Mouse (Mus musculus) heart, embryonic 14.5 days (tissue): ENCODE results near the gene Zfp750. TPM values are rescaled to one million over a fixed set of nuclear protein-coding genes. Genes with fewer than 3 reads are reported as not detected.
A peak's percentile ranks its signal among the peaks of the same experiment; 100 is the strongest.

Experiments
- ATAC-seq: fragments of 200-750 bp; cut with Nextera tagmentation; 2 replicates; pipeline ENCODE4 v1.8.0; 2017; ENCODE audit warnings: low read depth, moderate TSS enrichment; ENCODE audit not compliant: insufficient number of reproducible peaks, insufficient read depth, low FRiP score
- H3K27ac ChIP-seq, 2 experiments: fragments of 200-500 bp in 1 of 2; fragments of 300-500 bp in 1 of 2; sonication (generic) in 1 of 2; replicated peaks in 1 of 2; 2 replicates each; pipeline ENCODE4 v1.5.1; 2012 to 2014; ENCODE audit warnings: low read depth in 2 of 2, low read length in 2 of 2, control low read depth in 1 of 2, mild to moderate bottlenecking in 1 of 2, mixed read lengths in 1 of 2; ENCODE audit not compliant: control insufficient read depth in 1 of 2, insufficient read depth in 1 of 2
- H3K27me3 ChIP-seq: fragments of 300-500 bp; sonication (generic); 2 replicates; pipeline ENCODE4 v1.6.1; 2014; ENCODE audit warnings: mild to moderate bottlenecking, low read length, control low read depth; ENCODE audit not compliant: control insufficient read depth, insufficient read depth
- H3K36me3 ChIP-seq: fragments of 300-500 bp; sonication (generic); 2 replicates; pipeline ENCODE4 v1.6.1; 2014; ENCODE audit warnings: mild to moderate bottlenecking, control low read depth, low read length, mixed read lengths; ENCODE audit not compliant: control insufficient read depth, insufficient read depth
- H3K4me1 ChIP-seq, 2 experiments: fragments of 200-500 bp in 1 of 2; fragments of 300-500 bp in 1 of 2; sonication (generic) in 1 of 2; 2 replicates each; pipeline ENCODE4 v1.6.1; 2012 to 2014; ENCODE audit warnings: low read length in 2 of 2, control low read depth in 1 of 2, mixed read lengths in 1 of 2; ENCODE audit not compliant: control insufficient read depth in 2 of 2, insufficient read depth in 2 of 2
- H3K4me2 ChIP-seq: fragments of 300-500 bp; sonication (generic); 2 replicates; pipeline ENCODE4 v1.6.1; 2014; ENCODE audit warnings: mild to moderate bottlenecking, low read length
- H3K4me3 ChIP-seq, 2 experiments: fragments of 200-500 bp in 1 of 2; fragments of 300-500 bp in 1 of 2; sonication (generic) in 1 of 2; 2 replicates each; pipeline ENCODE4 v1.5.1; 2012 to 2014; ENCODE audit warnings: low read length in 2 of 2, mild to moderate bottlenecking in 2 of 2, control low read depth in 1 of 2, low read depth in 1 of 2, moderate library complexity in 1 of 2; ENCODE audit not compliant: control insufficient read depth in 1 of 2, insufficient read depth in 1 of 2
- H3K9ac ChIP-seq: fragments of 300-500 bp; sonication (generic); 2 replicates; pipeline ENCODE4 v1.6.1; 2014; ENCODE audit warnings: mild to moderate bottlenecking, low read length
- H3K9me3 ChIP-seq: fragments of 300-500 bp; sonication (generic); 2 replicates; pipeline ENCODE4 v1.6.1; 2016; ENCODE audit warnings: low read length, control low read depth; ENCODE audit not compliant: control insufficient read depth
- WGBS: fragments of 180-500 bp; shearing (Covaris S2); extraction: QIAGEN DNeasy Blood & Tissue Kit; methylation state at CpG from one replicate; pipeline ENCODE4 v1.1.7; 2014; 5-methylcytosine and 5-hydroxymethylcytosine counted together
- polyA plus RNA-seq: library from polyadenylated mRNA; unstranded; fragments of >200 nt; fragmentation: Nextera tagmentation; extraction: Ambion mirVana; gene quantifications from 2 replicates; pipeline ENCODE4 v1.2.1, GENCODE M21; 2014

Zfp750 gene
- polyA plus RNA-seq, 1 experiment from 2014 or later, result not detected

DNA sequence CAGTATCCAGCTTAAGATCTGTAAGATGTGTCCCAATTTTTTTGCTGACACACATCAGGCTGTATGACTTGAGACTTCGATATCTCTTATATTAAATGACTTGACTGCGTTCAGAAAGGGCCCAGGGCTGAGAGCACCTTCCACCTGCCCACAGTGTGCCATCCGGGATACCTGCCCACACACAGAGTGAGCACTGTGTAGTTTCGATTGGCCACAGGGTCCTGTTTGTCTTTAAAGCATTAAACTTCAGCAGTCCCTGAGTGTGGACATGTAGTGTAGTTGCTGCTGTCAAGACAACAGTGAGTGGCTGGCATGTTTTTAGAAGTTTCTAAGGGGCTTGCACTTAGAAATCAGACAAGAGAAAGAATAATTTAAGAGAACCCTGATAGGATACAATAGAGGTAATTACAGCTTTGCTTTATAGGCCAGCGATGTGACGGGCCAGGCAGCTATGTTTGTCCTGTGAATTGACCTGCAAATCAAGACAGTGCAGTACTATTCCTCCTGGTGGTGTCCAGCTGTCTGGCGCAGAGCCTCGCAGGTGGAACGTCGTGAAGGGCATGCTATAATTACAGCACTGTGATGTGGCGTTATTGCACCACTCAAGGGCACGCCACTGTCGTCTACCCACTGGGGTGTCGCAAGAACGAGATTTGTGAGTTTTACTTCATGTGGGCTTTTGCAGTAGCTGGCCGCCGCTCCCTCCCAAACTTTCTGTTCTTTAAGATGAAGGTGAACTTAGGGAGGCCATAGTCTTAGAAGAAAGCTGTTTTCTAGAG lies 1.3 kb downstream of the Zfp750 start:
- Histone ChIP-seq H3K4me3 (no peak overlapping the region), H3K36me3 (no peaks in the 10 kb centered on the region), H3K9me3 (no peaks in the 10 kb centered on the region), H3K9ac (no peak overlapping the region), H3K27me3 (no peaks in the 10 kb centered on the region), H3K27ac (no peak overlapping the region), H3K4me2 (peak overlapping the region; percentile 23; the same call in 1 of the 2 replicates), H3K4me1 (peaks cover 2 to 12% of the 10 kb centered on the region in 2 experiments; a peak in 3 of 4 replicates)
- 58% methylated on average over 17 of the region's 17 CpGs for WGBS
- no peak for ATAC-seq

GRCm38 (mm10) chr11:121516906-121517305 lies 2.2 kb downstream of the Zfp750 start:
- no peaks in the 10 kb centered on the region for H3K27me3 ChIP-seq
- 92% methylated on average over 3 of the region's 3 CpGs for WGBS
- no peak overlapping the region for H3K27ac ChIP-seq
- no peaks in the 10 kb centered on the region for H3K9me3 ChIP-seq
- H3K9ac ChIP-seq, result no peak overlapping the region
- peaks cover 2 to 12% of the 10 kb centered on the region in 2 experiments; a peak in 3 of 4 replicates for H3K4me1 ChIP-seq
- no peak for ATAC-seq
- H3K36me3 ChIP-seq, result no peaks in the 10 kb centered on the region
- H3K4me2 ChIP-seq, result no peak overlapping the region
- no peak overlapping the region for H3K4me3 ChIP-seq

DNA sequence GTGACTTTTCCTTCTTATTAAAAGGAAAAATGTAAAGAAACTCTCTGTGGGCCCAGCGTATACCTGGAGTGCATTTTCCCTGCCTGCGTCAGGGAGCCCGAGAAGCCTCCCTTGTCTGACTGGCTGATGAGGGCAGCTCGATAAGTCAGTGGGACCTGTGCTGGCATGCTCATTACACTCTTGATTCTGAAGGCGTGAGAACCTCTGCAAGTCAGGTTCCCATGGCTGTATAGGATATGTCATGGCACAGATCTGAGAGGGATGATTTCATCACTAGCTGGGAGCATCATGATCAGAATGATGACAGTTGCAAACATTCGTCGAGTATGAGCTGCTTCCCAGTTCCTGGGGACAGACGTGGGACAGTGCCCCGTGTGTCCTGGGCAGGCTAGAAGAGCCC lies 3.1 kb downstream of the Zfp750 start:
- Histone ChIP-seq H3K9ac (no peak overlapping the region), H3K4me1 (peaks cover 2 to 12% of the 10 kb centered on the region in 2 experiments; a peak in 3 of 4 replicates)

DNA sequence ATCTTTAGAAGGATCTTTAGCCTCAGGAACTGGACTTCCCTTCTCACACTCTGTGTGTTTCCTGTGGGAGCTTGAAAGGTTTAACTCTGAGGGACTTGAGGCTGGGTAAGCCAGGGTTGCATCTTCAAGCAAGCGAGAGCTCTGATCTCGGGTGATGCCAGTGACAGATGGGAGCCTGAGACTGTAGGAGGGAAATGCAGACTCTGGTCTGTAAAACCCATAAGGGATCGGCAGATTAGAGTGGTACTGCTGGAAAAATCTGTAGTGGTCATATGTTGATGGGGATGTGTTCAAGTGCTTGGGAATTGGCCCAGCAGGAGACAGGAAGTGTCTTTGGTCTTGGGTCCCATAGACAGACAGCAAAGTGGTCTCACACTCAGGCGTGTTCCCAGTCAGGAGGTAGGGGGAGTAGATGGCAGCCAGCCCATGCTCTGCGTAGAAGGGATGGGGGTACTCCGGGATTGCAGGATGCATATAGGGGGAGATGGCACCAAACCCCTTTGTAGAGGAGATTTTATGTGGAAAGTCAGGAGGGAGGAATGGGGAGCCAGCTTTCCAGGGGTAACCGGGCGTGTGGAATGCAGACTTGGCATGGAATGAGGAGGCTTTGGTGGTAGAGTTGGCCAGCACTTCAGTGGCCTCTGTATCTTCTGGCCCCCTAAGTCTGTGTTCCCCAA lies 6.1 kb downstream of the Zfp750 start:
- Histone ChIP-seq H3K36me3 (no peaks in the 10 kb centered on the region), H3K27ac (no peak overlapping the region), H3K9ac (no peak overlapping the region), H3K4me3 (no peak overlapping the region), H3K9me3 (no peaks in the 10 kb centered on the region), H3K4me1 (peaks cover 0 to 7% of the 10 kb centered on the region in 2 experiments; a peak in 3 of 4 replicates), H3K27me3 (no peaks in the 10 kb centered on the region), H3K4me2 (no peak overlapping the region)
- no peak for ATAC-seq
- WGBS, result 85% methylated on average over 8 of the region's 8 CpGs

More for the DNA sequence above, 3.1 kb downstream of the Zfp750 start:
- Histone ChIP-seq H3K27ac (no peak overlapping the region), H3K36me3 (no peaks in the 10 kb centered on the region), H3K4me2 (no peak overlapping the region), H3K4me3 (no peak overlapping the region), H3K27me3 (no peaks in the 10 kb centered on the region), H3K9me3 (no peaks in the 10 kb centered on the region)
- no peak for ATAC-seq
- WGBS, result 84% methylated on average over 9 of the region's 9 CpGs

GRCm38 (mm10) chr11:121510512-121511246 lies 8.5 kb downstream of the Zfp750 start:
- Histone ChIP-seq H3K4me3 (no peak overlapping the region), H3K27me3 (no peaks in the 10 kb centered on the region), H3K9me3 (no peaks in the 10 kb centered on the region), H3K4me1 (no peaks in the 10 kb centered on the region), H3K9ac (no peak overlapping the region), H3K36me3 (0 out of 2 replicates have a peak, but pooled peaks cover 2% of the 10 kb centered on the region), H3K4me2 (no peak overlapping the region), H3K27ac (no peak overlapping the region)
- ATAC-seq, result no peak
- WGBS, result 77% methylated on average over 9 of the region's 9 CpGs

- 55% methylated on average over 4 of the region's 4 CpGs for WGBS
- H3K27me3 ChIP-seq, result no peaks in the 10 kb centered on the region
- no peak overlapping the region for H3K4me3 ChIP-seq
- H3K9me3 ChIP-seq, result no peaks in the 10 kb centered on the region
- no peaks in the 10 kb centered on the region for H3K4me1 ChIP-seq
- H3K27ac ChIP-seq, result no peak overlapping the region
- H3K4me2 ChIP-seq, result no peak overlapping the region
- ATAC-seq, result no peak
- no peak overlapping the region for H3K9ac ChIP-seq
- peaks cover 13% of the 10 kb centered on the region for H3K36me3 ChIP-seq
Observed at GRCm38 (mm10) chr11:121508478-121508877, 10.7 kb downstream of the Zfp750 start.

GRCm38 (mm10) chr11:121502000-121502860 lies 16.9 kb downstream of the Zfp750 start:
- Histone ChIP-seq H3K4me1 (peaks cover 5 to 7% of the 10 kb centered on the region in 2 experiments; a peak in 3 of 4 replicates), H3K27me3 (no peaks in the 10 kb centered on the region), H3K4me2 (no peak overlapping the region), H3K9ac (no peak overlapping the region), H3K36me3 (peaks cover 28% of the 10 kb centered on the region), H3K27ac (no peak overlapping the region), H3K4me3 (no peak overlapping the region), H3K9me3 (no peaks in the 10 kb centered on the region)
- 73% methylated on average over 4 of the region's 4 CpGs for WGBS
- ATAC-seq, result no peak
